Mouse (Mus musculus): ENCODE results near the gene Rbfox2.
"Not testable (repeated sequence)": the region's sequence is repeated elsewhere in the genome, so short reads cannot be mapped to it uniquely, and the experiment has no call there.

The Rbfox2 gene

GRCm38 (mm10) chr15:77078786-77079185 is 228.0 kb downstream of the Rbfox2 start:
- no peak for DNase-seq (ENCODE audit: extremely low read depth, low read depth, low spot score)

DNA sequence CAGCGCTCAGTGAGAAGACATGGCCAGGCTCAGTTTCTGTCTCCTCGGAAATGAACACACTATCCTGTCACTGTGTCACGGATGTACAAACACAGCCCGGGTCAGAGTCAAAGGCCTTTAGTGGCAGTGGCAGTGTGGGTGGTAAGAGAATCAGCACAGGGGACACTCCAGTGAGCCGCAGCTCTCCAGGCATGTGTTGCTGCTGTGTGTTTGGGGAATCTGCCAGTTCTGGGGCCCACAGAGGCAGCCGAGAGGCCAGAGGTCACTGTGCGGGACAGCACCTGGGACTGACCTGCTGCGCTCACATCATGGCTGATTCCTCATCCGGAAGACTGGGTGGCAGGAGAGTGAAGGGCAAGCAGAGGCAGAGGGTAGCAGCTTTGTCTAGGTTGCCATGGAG is 228.9 kb downstream of the Rbfox2 start:
- DNase-seq (ENCODE audit: extremely low read depth, low read depth, low spot score), result no peak

DNA sequence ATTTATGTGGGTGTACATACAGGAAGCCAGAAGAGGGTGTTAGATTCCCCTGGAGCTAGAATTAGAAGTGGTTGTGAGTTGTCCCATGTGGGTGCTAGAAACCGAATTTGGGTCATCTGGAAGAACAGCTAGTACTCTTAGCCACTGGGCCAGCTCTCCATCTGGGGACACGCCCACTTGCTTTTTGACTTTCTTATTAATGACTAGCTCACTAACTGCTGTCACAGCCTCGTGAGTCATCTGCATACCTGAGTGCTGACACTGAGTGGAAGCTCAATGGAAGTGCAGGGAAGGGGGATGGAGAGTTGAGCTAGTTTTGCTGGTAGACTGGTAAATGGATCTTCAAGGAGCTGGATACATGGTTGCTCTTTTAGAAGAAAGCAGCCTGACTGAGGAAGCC is 230.3 kb downstream of the Rbfox2 start:
- DNase-seq (ENCODE audit: extremely low read depth, low read depth, low spot score), result no peak

- DNase-seq (ENCODE audit: extremely low read depth, low read depth, low spot score), result no peak
Measured at GRCm38 (mm10) chr15:77072556-77073163, 234.1 kb downstream of the Rbfox2 start.

DNA sequence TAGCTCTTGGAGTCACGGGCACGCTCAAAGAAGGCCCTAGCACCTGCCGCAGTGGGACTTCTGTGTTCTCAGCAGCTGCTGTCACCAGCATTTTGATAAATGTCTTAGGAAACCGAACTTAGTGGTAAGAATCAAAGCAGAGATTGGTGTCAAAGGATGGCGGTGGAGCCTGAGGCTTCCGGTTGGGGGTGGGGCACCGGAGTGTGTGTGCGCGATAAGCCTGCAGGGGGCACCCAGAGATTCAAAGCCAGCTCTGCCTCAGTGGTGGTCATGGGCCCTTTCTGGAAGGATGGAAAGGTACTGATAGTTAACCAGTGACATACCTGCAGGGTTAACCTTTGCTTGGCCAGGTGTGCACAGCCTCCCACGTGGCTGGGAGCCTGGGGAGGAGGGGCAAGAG is 235.3 kb downstream of the Rbfox2 start:
- no peak for DNase-seq (ENCODE audit: extremely low read depth, low read depth, low spot score)

- DNase-seq (ENCODE audit: extremely low read depth, low read depth, low spot score), result no peak
Measured at GRCm38 (mm10) chr15:77070745-77071268, 236.0 kb downstream of the Rbfox2 start.

DNA sequence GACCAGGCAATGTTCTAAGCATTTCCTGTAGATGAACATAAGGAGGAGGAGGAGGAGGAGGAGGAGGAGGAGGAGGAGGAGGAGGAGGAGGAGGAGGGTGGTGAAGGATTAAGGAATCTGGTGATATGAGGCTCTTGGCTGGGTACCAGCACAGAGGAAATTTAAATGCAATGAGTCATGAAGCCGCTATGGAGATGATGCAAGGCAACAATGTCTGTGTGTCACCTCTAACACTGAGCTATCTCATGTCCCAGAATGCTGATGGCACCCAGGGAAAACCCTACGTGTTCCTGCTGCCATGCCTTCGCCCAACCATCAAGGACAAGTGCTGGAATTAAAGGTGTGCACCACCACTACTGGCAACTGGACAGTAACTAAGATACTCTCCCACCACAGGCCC is 237.8 kb downstream of the Rbfox2 start:
- DNase-seq (ENCODE audit: extremely low read depth, low read depth, low spot score), result no peak

DNA sequence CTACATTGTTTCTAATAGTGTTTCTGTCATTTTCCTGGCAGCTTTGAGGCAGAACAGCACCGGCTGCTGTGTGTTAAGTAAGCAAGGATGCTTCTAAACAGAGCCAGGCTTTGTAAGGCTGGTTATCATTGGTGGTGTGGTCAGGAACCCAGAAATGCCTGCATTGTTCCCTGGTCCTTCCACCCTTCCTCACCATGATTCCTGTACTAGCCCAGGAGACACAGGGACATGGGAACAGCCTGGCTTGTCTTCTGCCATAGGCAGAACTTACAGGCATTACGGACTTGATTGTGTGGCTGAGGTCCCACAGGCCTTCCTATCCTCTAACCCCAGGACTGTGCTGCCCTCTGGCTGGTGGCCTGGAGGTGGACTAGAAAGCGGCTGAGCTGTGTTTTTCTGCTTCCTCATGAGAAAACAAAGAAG is 238.4 kb downstream of the Rbfox2 start:
- DNase-seq (ENCODE audit: extremely low read depth, low read depth, low spot score), result no peak

DNA sequence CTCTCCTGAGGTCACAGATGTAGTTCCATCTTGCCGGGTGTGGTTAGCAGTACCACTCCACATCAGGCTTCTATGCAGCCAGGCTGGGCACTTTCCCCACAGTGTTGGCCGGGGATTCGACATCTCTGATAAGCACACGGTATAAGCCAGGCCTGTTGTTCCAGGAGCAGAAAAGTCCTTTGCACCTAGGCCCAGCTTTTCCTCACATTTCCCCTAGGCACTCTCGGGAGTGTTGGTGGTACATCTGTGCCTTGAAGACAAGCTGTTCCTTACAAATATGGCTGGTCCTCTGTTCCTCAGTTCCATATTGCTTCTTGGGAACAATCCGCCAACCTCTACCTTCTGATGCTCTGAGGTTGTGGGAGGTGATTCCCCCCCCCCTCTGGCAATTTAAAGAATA is 240.6 kb downstream of the Rbfox2 start:
- DNase-seq (ENCODE audit: extremely low read depth, low read depth, low spot score), result no peak

- DNase-seq (ENCODE audit: extremely low read depth, low read depth, low spot score), result no peak
Measured at GRCm38 (mm10) chr15:77065259-77065852, 241.4 kb downstream of the Rbfox2 start.

DNA sequence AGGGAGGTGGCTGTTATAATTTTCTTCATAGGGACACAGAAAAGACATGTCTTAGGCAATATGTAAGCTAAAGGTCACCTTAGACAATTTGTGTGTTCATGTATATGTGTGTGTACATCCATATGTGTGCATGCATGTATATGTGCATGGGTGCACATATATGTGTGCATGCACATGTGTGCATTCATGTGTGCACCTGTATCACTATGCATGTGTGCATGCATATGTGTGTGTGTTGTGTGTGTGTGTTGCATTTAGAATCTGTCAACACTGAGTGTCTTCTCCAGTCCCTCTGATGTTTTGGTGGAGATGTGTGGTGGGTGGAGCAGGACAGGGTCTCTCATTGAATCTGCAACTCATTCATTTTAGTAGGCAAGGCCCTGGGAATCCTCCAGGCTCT is 244.1 kb downstream of the Rbfox2 start:
- no peak for DNase-seq (ENCODE audit: extremely low read depth, low read depth, low spot score)

- not testable (repeated sequence) for DNase-seq (ENCODE audit: extremely low read depth, low read depth, low spot score)
Measured at GRCm38 (mm10) chr15:77059416-77059815, 247.4 kb downstream of the Rbfox2 start.

DNA sequence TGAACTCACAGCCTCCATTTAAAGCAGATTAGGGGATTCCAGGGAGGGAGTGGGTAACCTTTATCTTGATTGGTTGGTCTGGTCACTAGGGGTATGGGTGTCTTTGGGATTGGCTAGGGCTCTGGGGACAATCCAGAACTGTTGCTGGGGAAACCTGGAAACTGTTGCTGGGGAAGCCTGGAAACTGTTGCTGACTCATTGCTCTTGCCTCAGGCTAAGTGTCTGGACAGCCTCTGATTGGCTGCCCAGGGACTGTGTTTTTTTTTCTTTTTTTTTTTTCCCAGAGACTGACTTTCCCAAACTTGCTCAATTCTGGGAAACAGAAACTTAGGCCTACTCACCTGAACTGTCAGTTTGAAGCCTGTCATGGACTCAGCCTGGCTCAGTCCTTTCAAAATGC is 248.2 kb downstream of the Rbfox2 start:
- DNase-seq (ENCODE audit: extremely low read depth, low read depth, low spot score), result no peak

DNA sequence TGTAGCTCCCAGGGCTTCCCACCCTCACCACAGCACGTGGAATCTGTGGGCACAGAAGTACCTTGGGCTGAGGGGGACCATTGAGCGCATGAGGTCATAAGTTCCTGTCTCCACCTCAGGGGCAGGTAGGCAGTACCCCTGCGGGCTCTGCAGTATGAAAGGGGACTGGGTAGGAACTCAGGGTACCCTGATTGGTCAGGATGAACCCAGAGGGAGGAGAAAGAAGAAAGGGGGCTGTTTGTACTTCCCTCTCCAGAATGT is 250.1 kb downstream of the Rbfox2 start:
- DNase-seq (ENCODE audit: extremely low read depth, low read depth, low spot score), result no peak

DNA sequence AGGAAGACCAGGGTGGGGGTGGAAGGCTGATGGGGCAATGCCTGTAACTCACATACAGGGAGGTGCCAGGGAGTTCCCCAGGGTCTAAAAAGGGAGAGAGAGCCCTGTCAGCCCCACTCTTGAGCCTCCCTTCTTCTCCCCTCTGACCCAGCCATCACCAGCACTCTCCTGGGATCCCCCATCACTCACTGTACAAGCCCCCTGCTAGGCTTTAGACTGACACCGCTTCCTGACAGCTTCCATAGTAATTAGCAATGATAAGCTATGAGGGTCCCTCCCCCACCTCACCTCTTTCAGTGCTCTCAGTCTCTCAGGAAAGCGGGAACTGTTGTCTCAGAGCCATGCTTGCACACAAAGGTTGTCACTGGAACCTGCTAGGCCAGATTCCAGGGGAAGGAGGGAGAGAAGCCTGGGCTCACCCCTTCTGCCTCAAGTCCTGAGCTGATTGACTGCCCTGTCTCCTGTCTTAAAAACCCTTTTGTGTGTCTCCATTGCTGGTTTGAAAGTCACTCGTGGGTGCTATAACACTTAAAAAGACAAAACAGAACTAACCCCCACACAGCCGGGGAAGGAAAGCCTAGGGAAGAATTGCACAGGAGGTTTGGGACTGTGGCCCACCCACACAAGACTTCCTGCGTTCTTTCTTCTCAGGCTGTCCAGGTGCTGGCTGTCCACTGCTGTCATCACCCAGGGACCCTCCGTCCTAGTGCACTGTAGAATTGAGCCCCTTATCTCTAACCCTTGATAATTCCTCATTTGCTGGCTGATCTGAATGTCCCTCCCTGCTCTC is 250.6 kb downstream of the Rbfox2 start:
- no peak for DNase-seq (ENCODE audit: extremely low read depth, low read depth, low spot score)

DNA sequence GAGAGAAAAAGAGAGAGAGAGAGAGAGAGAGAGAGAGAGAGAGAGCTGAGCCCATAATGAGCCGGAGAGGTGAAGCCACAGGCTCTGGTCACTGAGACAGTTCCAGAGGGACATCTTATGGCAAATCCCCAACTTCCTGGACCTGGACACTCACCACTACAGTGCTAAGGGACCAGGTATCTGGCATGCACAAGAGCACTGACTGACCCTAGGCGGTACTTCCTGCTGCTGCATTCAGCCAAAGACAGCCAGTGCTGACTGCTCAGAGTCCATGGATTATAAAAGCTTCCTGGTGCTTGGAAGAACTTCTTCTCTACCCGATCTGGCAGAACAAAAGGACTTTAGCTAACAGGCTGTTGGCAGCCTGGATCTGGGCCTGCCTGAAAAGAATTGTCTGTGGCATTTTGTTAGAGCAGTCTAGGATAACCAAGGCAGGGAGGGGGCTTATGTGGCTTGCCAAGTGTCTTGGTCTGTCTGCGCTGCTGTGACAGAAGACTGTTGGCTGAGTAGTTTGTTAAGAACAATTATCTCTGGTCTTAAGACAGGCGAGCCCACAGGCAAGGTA is 252.1 kb downstream of the Rbfox2 start:
- DNase-seq (ENCODE audit: extremely low read depth, low read depth, low spot score), result no peak

GRCm38 (mm10) chr15:77053021-77053420 is 253.8 kb downstream of the Rbfox2 start:
- no peak for DNase-seq (ENCODE audit: extremely low read depth, low read depth, low spot score)

GRCm38 (mm10) chr15:77052176-77052575 is 254.6 kb downstream of the Rbfox2 start:
- DNase-seq (ENCODE audit: extremely low read depth, low read depth, low spot score), result no peak

DNA sequence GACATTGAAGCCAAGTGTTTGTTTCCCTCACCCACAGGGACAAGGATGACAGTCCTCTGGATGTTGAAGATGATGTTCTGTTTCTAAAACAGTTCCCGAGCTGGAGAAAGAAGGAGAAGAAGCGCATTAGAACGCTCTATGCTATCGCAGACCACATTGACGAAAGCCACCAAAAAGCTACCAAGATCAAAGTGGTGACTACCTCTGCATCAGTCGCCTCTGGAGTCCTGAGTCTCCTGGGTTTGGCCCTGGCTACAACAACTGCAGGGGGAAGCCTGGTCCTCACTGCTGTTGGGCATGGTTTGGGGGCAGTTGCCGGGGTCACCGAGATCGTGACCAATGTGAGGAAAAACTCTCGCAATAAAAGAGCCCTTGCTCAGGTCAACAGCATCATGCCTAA is 256.2 kb downstream of the Rbfox2 start, which contains the start of gene Mb:
Mb (minus strand) TSS at position 101 of the 400 bp plus-strand sequence.
- DNase-seq (ENCODE audit: extremely low read depth, low read depth, low spot score), result no peak

DNA sequence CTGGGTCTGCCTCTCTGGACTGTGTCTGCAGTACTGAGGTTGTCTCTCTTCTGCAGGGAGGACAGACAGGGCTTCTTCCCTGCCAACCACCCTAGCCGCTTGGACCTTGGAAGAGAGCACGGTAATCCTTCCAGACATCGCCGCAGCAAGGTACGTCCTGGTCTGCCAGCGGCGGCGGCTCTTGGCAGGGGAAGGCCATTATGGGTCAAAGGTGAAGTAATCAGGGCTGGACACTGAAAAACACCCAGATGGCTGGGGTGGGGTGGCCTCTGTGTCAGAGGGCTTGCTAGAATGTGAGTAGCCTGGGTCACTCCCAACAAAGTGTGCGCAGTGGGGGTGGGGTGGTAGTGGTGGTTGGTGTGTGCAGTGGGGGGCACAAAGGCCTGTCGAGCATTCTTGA is 261.2 kb downstream of the Rbfox2 start:
- no peak for DNase-seq (ENCODE audit: extremely low read depth, low read depth, low spot score)

DNA sequence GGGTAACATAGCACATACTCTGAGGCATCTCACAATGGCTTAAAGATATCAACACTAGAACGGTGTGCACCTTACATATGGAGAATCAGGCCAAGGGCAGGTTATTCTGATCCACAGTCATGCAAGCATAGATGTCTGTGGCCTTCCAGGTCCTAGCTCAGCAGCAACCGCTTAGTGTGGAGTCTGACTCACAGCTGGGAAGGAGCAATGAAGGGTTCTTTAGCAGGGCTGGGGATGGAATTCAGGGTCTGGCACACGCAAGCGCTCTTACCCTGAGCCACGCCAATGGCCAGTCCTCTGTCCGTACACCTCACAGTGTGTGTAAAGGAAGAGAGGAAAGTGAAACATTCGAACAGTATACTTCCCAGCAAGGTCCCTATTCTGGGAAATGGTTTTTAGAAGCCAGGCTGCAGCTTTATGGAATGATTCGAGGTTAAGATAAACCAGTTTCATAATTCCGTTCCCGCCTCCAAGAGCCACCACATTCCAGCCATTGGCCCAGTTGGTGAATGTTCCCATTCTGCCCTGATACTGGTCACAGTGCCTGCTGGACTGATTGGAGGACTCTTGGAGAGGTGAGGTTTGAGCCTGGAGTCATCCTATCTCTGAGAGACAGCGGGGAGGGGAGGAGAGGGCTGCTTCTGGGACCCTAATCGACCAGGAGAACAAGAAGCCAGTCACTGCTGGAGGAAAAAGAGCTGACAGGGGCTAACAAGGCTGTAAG is 262.0 kb downstream of the Rbfox2 start, which contains the start of gene Apol6:
Apol6 (plus strand) TSS at position 133 of the 724 bp plus-strand sequence.
- no peak for DNase-seq (ENCODE audit: extremely low read depth, low read depth, low spot score)

All from fat pad, adult 2 months (tissue).